Mouse (Mus musculus): Measurements from ENCODE around the gene Grip1.

DNA sequence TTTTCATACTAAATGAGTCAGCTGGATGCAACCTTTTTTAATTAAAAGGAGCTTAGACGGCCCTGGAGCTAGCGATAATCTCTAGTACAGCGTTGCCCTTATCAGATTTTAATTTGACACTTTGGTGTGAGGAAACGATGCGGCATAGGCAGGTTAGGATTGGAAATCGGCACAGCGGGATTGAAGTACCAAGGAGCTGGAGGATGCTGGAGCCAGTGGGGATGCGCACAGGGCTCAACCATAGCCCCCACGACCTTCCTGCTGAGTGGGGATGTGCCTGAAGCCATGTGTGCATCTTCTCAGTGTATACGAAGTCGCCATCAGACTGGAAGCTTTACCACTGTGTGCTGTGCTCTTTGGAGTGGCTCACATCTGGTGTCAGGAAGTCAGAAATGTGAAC, 526.4 kb downstream of the Grip1 start:
- TF ChIP-seq POLR2A (IDR thresholded peaks at IDR 0.05; ENCODE audit: low read depth, low read length) (no peak), CTCF (IDR thresholded peaks at IDR 0.05; ENCODE audit: extremely low read depth, insufficient read length, insufficient replicate concordance, low read depth, low read length) (no peak)
